Mouse (Mus musculus) frontal cortex, postnatal 36 days (tissue): ENCODE data around the gene Psmd11.

Experiments used
- DNase-seq, 2 experiments: peaks; one replicate each; pipeline ENCODE4 v3.0.0; 2022; ENCODE audit warnings: low spot score in 2 of 2

The Psmd11 gene

DNA sequence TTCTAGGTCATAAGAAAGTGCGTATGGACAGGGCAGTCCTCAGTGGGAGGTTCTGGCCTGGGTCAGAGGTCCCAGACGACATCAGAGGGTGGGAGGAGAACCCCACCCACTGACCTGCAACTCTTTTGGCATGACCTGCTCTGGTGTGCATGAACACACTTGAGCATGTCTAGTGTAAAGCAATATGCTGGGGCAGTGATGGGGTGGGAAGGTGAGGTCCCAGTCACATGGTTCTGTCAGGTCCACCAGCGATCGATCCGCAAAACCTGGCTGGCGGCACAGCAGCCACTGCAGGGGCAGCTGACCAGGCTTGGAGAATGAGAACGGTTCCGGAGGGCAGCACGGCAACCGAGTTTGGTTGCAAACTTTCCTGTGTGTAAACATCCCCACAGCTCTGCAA, 53.9 kb downstream of the Psmd11 start:
- DNase-seq, result no peak

- DNase-seq, result peak; percentile 49 to 60
Measured at GRCm38 (mm10) chr11:80482921-80483320, 54.5 kb downstream of the Psmd11 start.

DNA sequence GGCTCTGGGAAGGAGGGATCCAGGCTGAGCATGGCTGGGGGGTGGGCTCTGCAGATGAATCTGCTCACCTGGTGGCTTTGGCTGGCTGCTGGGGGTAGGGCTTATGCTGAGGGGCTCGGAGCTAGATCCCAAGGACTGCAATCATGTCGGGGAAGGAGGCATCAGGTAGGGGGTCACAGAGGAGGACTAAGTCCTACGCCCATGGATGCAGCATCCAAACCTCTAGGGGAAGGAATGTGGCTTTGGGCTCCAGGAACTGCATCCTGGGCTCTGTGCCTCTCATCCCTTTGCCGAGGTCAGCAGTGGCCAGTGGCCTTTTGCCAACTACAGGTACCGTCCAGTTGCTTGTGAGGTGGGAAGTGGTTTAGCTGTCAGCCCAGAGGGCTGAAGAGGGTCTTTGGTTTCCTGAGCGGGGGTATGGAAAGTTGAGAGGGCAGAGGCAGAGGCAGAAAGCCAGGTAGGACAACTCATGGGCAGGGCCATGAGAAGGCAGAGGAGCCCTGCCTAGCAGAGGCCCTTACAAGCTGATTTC, 55.2 kb downstream of the Psmd11 start:
- no peak for DNase-seq

DNA sequence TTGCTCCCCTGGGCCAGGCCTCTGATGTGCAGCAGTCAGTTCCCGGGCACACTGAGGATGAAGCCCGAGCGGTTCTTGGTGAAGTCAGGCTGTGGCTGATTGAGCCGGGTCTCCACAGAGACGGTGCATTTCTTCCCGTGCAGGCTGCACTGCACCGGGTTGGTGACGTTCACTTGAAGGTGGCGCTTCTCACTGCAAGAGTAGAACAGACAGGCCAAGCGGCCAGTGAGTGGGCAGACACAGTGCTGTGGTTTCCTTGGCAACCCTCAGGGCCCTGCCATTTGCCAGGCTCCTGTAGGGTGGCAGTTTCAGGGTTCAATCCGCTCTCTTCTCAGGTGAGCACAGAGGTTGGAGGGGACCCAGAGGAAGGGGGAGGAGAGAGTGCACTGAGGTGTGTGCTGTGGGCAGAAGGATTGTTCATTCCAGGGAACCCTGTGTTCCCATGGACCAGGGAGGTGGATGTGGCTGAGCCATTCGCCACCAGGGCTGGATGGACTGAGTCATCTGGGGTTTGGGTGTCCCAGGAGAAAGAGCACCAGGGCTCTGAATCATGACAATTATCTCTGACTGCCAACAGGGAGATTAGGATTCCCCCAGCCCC, 55.9 kb downstream of the Psmd11 start:
- peak; percentile 78 to 91 for DNase-seq

- DNase-seq, result peak; percentile 57 to 80
Measured at GRCm38 (mm10) chr11:80485120-80485551, 56.7 kb downstream of the Psmd11 start.

GRCm38 (mm10) chr11:80485622-80486206, 57.3 kb downstream of the Psmd11 start:
- peak in 1 of 2 experiments; percentile 43 for DNase-seq

DNA sequence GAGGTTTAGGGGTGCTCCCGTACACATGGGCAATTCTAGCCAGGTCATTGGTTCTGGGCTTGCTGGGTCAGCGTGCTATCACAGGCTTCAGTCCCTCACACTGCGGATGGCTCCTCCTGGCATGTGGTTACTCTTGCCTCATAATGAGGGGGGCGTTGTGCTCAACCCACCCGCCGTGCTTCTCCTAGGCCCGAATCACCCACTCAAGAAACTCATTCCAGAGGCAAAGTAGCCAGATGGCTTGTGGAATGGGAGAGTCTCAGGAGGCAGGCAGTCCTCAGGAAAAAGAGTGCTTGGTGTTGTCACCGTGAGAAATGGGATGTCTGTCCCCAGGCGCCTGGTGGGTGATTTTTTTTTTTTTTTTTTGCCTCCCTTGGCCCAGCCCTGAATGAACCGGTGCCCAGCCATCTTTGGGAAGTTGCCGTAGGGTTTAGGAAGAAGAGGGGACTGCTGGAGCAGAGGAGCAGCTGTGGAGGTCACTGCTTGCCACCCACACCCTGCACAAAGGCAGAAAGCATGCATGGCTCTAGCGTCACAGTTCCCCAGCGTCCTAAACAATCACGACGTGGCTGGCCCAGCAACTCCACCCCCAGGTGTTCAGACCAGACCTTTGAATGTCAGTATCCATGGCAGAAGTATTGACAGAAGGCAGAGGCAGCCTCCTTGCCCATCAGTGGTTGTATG, 59.6 kb downstream of the Psmd11 start:
- DNase-seq, result peak; percentile 65 to 73

DNA sequence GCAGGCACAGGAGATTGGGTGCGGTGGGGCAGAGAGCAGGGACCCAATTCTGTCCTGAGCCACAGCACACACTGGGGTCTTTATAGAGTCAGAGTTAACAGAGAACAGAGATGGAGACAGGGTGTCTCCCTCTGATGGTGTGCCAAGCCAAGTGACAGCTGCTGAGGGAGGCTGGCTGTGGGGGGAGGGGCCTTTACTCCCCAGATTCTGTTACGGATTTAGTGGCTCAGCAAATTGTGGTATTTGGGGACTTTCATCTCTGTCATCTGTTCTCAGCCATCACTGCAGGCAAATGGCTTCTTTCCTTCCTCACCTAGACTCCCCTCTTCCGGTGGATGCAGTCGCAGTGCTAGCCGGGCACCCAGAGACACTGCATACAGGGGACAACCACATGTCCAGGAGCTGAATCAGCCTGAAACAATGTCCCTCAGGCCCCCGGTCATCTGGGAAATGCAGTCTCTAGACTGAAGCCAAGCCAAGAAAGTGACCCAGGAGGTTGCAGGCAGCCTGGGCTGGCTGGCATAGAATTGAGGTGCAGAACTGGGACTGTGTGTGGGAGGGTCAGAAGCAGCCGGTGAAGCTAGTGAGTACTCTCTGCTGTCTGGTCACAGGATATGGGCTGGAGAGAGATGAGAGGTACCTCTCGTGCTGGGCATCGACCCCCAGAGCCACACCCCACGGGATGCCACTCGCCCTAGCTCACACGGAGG, 60.9 kb downstream of the Psmd11 start:
- peak; percentile 68 to 79 for DNase-seq

DNA sequence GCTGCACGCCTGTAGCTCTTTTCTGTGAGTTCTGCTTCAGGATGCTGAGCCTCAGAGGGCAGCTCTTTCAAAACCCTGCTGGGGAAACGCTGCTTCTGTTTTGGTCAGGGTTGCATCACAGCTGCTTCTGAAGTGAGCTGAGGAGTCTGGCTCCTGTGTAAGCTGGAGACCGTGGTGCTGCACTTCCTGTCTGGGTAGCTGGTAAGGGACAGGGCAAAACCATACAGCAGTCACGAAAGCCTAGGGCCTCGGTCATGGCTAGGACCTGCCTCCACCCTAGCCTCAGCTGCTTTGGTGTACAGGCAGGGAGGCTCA, 61.4 kb downstream of the Psmd11 start:
- DNase-seq, result no peak

- DNase-seq, result no peak
Measured at GRCm38 (mm10) chr11:80490831-80491230, 62.4 kb downstream of the Psmd11 start.

DNA sequence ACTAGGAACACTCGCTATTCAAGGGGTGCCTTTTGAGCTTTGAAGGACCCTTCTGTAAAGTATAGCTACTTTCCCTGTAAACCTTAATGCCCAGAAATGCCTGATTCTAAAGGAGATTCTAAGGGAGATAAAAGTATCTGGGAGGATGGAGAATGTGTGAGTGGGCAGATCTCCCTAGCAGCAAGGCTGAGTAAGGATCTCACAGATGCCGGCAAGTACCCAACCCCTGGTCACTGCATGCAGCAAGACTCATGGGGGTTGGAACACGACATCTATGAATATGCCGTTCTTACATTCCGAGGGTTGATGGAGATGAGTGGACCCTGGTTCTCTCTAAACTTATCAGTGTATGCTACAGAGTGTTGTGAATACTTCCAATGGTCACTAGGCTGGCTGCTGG, 64.8 kb downstream of the Psmd11 start:
- DNase-seq, result no peak

DNA sequence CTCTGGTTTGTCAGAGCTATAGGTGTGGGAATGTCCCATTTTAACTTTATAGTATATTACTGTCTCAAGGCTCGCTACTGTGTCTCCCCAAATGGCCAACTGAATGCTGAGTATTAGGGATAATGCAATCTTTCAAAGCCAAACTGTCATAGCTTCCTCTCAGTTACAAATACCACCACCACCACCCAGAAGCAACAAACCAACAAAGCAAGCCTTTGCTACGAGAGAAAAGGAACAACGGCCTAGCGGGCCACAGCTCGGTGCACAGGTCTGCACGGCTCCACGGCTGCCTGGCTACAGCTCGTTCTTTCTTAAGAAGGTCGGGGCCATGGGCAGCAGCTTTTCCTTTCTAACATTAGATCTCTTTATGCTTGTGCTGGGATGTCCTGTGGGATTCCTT, 66.4 kb downstream of the Psmd11 start:
- DNase-seq, result no peak

DNA sequence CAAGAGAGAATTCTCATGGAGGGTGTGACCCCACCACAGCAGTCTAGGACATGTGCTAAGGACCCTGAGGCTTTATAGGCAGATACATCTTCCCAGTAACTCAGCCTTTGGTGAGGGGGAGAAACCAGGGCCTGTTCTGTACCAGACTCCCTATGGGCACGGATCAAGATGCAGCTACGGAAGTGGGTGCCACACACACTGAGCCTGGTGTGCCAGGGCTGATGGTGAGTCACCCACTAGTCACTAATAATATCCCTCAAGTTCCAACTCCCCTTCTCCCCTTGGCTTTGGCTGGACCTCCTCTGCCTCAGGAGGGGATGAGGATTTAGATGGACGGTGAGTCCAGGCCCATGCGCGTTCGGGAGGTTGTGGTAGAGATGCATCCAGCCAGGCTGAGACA, 67.6 kb downstream of the Psmd11 start:
- DNase-seq, result no peak

DNA sequence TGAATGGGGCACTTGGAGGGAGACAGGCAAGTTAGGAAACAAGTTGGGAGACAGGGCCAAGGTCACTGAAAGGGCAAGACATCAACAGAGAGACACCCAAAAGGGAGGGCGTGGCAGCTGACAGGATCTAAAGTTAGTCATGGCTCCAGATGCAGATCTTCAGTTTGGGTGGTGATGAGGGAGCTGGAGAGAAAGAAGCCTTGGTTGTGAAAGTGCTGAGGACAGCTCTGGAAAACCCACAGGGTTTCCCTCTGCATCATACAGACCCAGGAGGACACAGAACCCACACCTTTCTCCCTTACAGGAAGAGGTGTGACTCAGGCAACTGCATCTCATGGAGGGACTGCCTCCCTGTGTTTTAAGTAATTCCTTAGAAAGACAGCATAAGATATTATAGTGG, 68.2 kb downstream of the Psmd11 start:
- no peak for DNase-seq

DNA sequence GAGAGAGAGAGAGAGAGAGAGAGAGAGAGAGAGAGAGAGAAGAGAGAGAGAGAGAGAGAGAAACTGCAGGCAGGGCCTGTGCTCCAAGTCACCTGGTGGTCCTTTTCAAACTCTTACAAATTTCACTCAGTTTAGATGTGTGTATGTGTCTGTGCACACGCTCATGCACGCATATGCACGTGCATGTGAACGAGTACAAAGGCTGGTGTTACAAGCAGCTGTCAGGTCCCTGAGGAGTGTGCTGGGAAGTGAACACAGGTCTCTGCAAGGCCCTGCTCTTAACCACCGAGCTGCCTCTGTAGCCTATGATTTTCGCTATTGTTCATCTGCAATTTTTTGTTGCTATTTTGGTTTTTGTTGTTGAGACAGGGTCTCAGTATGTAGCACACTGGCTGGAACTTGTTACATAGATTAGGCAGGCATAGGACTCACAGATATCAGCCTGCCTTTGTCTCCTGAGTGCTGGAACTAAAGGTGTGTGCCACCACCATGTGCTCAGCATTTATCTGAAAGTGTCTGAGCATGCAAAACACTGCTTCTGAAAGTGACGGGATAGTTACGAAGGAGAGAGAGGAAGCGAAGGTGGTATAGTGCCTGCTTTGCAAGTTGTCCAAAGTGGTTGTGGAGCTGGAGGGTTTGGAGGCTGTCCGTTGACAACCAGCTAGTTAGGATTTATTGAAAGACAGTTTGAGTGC, 69.0 kb downstream of the Psmd11 start:
- no peak for DNase-seq

- DNase-seq, result no peak
Measured at GRCm38 (mm10) chr11:80498328-80499070, 70.1 kb downstream of the Psmd11 start.

DNA sequence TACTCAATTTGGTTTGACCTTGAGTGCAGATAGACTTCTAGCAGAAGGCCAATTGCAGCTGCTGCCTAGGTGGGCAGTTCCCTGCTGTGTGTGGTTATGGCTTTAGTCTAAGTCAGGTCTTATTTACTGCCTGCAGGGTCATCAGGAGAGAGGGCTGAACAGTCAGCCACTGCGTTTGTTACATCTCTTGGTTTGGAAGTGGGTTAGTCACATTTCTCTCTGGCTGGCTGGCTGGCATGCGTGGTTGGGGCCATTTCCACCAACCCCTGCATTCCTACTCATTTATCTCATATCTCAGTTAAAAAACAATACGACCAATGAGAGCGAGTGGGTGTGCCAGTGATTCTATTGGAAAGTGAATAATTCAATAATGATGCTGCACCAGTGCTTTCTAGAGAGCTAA, 71.1 kb downstream of the Psmd11 start:
- DNase-seq, result no peak

- no peak for DNase-seq
Measured at GRCm38 (mm10) chr11:80503281-80503680, 74.9 kb downstream of the Psmd11 start.

- peak; percentile 89 to 96 for DNase-seq
Measured at GRCm38 (mm10) chr11:80503726-80504452, 75.5 kb downstream of the Psmd11 start.
